Mouse (Mus musculus) heart, adult 2 months (tissue): ENCODE results near the gene Ly6g6c. TPM values are rescaled to one million over a fixed set of nuclear protein-coding genes. Genes with fewer than 3 reads are reported as not detected.
A peak's percentile ranks its signal among the peaks of the same experiment; 100 is the strongest.

Experiments used
- DNase-seq, 2 experiments: peaks; one replicate each; pipeline ENCODE4 v3.0.0; 2021
- H3K27ac ChIP-seq: fragments of 200-600 bp; 2 replicates; pipeline ENCODE4 v1.8.1; 2022
- H3K27me3 ChIP-seq: fragments of 200-500 bp; 2 replicates; pipeline ENCODE4 v1.6.1; 2012; ENCODE audit warnings: mild to moderate bottlenecking, low read length, inconsistent platforms, mixed read lengths; ENCODE audit not compliant: control insufficient read depth, insufficient read depth
- H3K36me3 ChIP-seq: fragments of 200-500 bp; 2 replicates; pipeline ENCODE4 v1.6.1; 2012; ENCODE audit warnings: low read length, inconsistent platforms; ENCODE audit not compliant: control insufficient read depth, insufficient read depth
- H3K4me1 ChIP-seq: fragments of 200-500 bp; 2 replicates; pipeline ENCODE4 v1.6.1; 2011; ENCODE audit warnings: low read length; ENCODE audit not compliant: control insufficient read depth, insufficient read depth
- H3K4me3 ChIP-seq: fragments of 200-600 bp; 2 replicates; pipeline ENCODE4 v1.8.1; 2022
- H3K79me2 ChIP-seq: fragments of 200-500 bp; replicated peaks from 2 replicates; pipeline ENCODE4 v1.6.1; 2012; ENCODE audit warnings: mild to moderate bottlenecking, inconsistent platforms, low read length, moderate library complexity, mixed read lengths; ENCODE audit not compliant: control insufficient read depth, insufficient read depth
- H3K9ac ChIP-seq: fragments of 200-500 bp; 2 replicates; pipeline ENCODE4 v1.6.1; 2012; ENCODE audit warnings: low read depth, mild to moderate bottlenecking, control low read depth, inconsistent platforms, low read length, mixed read lengths
- CTCF ChIP-seq: fragments of 200-600 bp; IDR thresholded peaks from 2 replicates; pipeline ENCODE4 v1.8.1; 2022; ENCODE audit warnings: antibody characterized with exemption, mild to moderate bottlenecking, moderate library complexity
- EP300 ChIP-seq: fragments of 200-500 bp; IDR thresholded peaks from 2 replicates; pipeline ENCODE4 v1.6.1; 2011; ENCODE audit warnings: low read depth, low read length, control low read depth; ENCODE audit not compliant: insufficient read depth
- POLR2A ChIP-seq: fragments of 200-500 bp; IDR thresholded peaks from 2 replicates; pipeline ENCODE4 v1.6.1; 2011; ENCODE audit warnings: mild to moderate bottlenecking, low read depth, low read length, control low read depth; ENCODE audit not compliant: insufficient read depth
- WGBS: fragments of 180-500 bp; shearing (Covaris S2); methylation state at CpG from one replicate; pipeline ENCODE4 v1.1.7; 2018; 5-methylcytosine and 5-hydroxymethylcytosine counted together
- intact Hi-C: fragments of 180-260 bp; cut with DNase I; formaldehyde crosslinking; loops from one replicate; pipeline ENCODE4 v1.15.1; 2025
- polyA plus RNA-seq: library from polyadenylated mRNA; depleted of rRNA; stranded (reverse); fragments of >200 nt; gene quantifications from 2 replicates; pipeline ENCODE4 v1.2.3, GENCODE M21; 2012; rRNA removed
- total RNA-seq, 2 experiments: library from RNA; stranded (reverse); gene quantifications; 2 replicates each; pipeline ENCODE4 v1.2.3; 2021

Gene Ly6g6c
- total and polyA plus RNA-seq, 3 experiments, result 0.34 to 0.64 (median 0.55) TPM

GRCm38 (mm10) chr17:35105740-35106389 lies 40.7 kb downstream of the Ly6g6c start:
- DNase-seq, result no peak
- Histone ChIP-seq H3K9ac (no peak overlapping the region), H3K4me1 (no peaks in the 10 kb centered on the region), H3K4me3 (no peak overlapping the region), H3K36me3 (no peaks in the 10 kb centered on the region), H3K27me3 (no peaks in the 10 kb centered on the region), H3K79me2 (no peaks in the 10 kb centered on the region), H3K27ac (no peak overlapping the region)
- peak; percentile 64 for TF ChIP-seq CTCF
- TF ChIP-seq EP300, result no peak
- no peak for TF ChIP-seq POLR2A
- WGBS, result 31% methylated on average over 13 of the region's 13 CpGs
- intact Hi-C loops, result loop anchor here (1.0 kb wide), 1 partner anchor 85 kb away; no protein-coding TSS in a partner anchor

- intact Hi-C loops, result loop anchor here (1.0 kb wide), 1 partner anchor 85 kb away; no protein-coding TSS in a partner anchor
- H3K9ac ChIP-seq, result no peak overlapping the region
- DNase-seq, result no peak
- H3K4me1 ChIP-seq, result no peaks in the 10 kb centered on the region; the same call in 1 of the 2 replicates
- no peaks in the 10 kb centered on the region for H3K27me3 ChIP-seq
- no peaks in the 10 kb centered on the region for H3K36me3 ChIP-seq
- TF ChIP-seq CTCF (no peak), EP300 (no peak), POLR2A (no peak)
- WGBS, result 64% methylated on average over 3 of the region's 3 CpGs
- H3K27ac ChIP-seq, result no peak overlapping the region
- H3K4me3 ChIP-seq, result no peak overlapping the region
- H3K79me2 ChIP-seq, result no peaks in the 10 kb centered on the region
Observed at GRCm38 (mm10) chr17:35106522-35106921, 41.3 kb downstream of the Ly6g6c start.

- TF ChIP-seq CTCF (no peak), POLR2A (no peak)
- Histone ChIP-seq H3K27me3 (no peaks in the 10 kb centered on the region), H3K4me3 (no peak within 1 kb of the TSS), H3K36me3 (no peaks in the 10 kb centered on the region), H3K9ac (no peak within 1 kb of the TSS), H3K4me1 (peaks cover 2% of the 10 kb centered on the region), H3K27ac (no peak within 1 kb of the TSS), H3K79me2 (no peaks in the 10 kb centered on the region)
- WGBS, result 73% methylated on average over 6 of the region's 6 CpGs
- intact Hi-C loops, result no loop called here
- no peak for DNase-seq
Observed at GRCm38 (mm10) chr17:35108097-35108496, 42.9 kb downstream of the Ly6g6c start, which contains the start of gene Ly6g5c. Gene Ly6g5c (plus strand): TSS chr17:35108279.

GRCm38 (mm10) chr17:35111774-35112173 lies 46.6 kb downstream of the Ly6g6c start:
- intact Hi-C loops, result no loop called here
- 33% methylated on average over 9 of the region's 9 CpGs for WGBS
- Histone ChIP-seq H3K27ac (no peak overlapping the region; the same call in 1 of the 2 replicates), H3K4me1 (peaks cover 2% of the 10 kb centered on the region), H3K4me3 (peak overlapping the region; percentile 12; the same call in 1 of the 2 replicates), H3K9ac (peak overlapping the region; percentile 34; the same call in 1 of the 2 replicates), H3K79me2 (no peaks in the 10 kb centered on the region), H3K27me3 (no peaks in the 10 kb centered on the region), H3K36me3 (no peaks in the 10 kb centered on the region)
- TF ChIP-seq POLR2A (peak; percentile 29; the same call in 1 of the 2 replicates), CTCF (no peak), EP300 (no peak)
- DNase-seq, result no peak

- H3K79me2 ChIP-seq, result peaks cover 2% of the 10 kb centered on the region; the same call in 1 of the 2 replicates
- no peaks in the 10 kb centered on the region for H3K27me3 ChIP-seq
- WGBS, result 85% methylated on average over 8 of the region's 8 CpGs
- H3K4me1 ChIP-seq, result peaks cover 4% of the 10 kb centered on the region
- no peak within 1 kb of the TSS for H3K9ac ChIP-seq
- no peak within 1 kb of the TSS for H3K27ac ChIP-seq
- intact Hi-C loops, result no loop called here
- no peak within 1 kb of the TSS for H3K4me3 ChIP-seq
- no peak for TF ChIP-seq EP300
- TF ChIP-seq CTCF, result peak; percentile 56
- H3K36me3 ChIP-seq, result peaks cover 6% of the 10 kb centered on the region
- no peak for DNase-seq
Observed at GRCm38 (mm10) chr17:35115046-35116019, 50.1 kb downstream of the Ly6g6c start, which contains the start of gene Ly6g5b. Gene Ly6g5b (minus strand): TSS chr17:35115428.

Other genes with a start within 250 kb of the Ly6g6c start
Only the 30 nearest of the 45 such genes appear.
- 10 to 100 TPM; 14.5 TPM for gene Neu1, start 134.1 kb upstream of the Ly6g6c start, total RNA-seq
- 22.0 and 23.6 TPM in 2 replicates for gene Neu1, start 134.1 kb upstream of the Ly6g6c start, polyA plus RNA-seq
- gene Hspa1b, start 106.2 kb upstream of the Ly6g6c start, total RNA-seq, result 10 to 100 TPM in 1 of 2 experiments, 1 to 10 TPM in 1; 2.9 to 11.2 TPM
- 2.0 and 6.3 TPM in 2 replicates for gene Hspa1b, start 106.2 kb upstream of the Ly6g6c start, polyA plus RNA-seq
- gene Gm20481, start 95.5 kb upstream of the Ly6g6c start, total RNA-seq, result not detected
- not detected in 2 replicates for gene Gm20481, start 95.5 kb upstream of the Ly6g6c start, polyA plus RNA-seq
- 1 to 10 TPM; 3.3 to 9.8 TPM for gene Hspa1a, start 93.2 kb upstream of the Ly6g6c start, total RNA-seq
- gene Hspa1a, start 93.2 kb upstream of the Ly6g6c start, polyA plus RNA-seq, result 3.0 and 5.9 TPM in 2 replicates
- gene Hspa1l, start 92.7 kb upstream of the Ly6g6c start, total RNA-seq, result 10 to 100 TPM in 1 of 2 experiments, 1 to 10 TPM in 1; 8.3 to 10.9 TPM
- 3.6 and 6.6 TPM in 2 replicates for gene Hspa1l, start 92.7 kb upstream of the Ly6g6c start, polyA plus RNA-seq
- gene Lsm2, start 83.5 kb upstream of the Ly6g6c start, total RNA-seq, result 10 to 100 TPM; 17.3 to 21.3 TPM
- 50.7 and 58.0 TPM in 2 replicates for gene Lsm2, start 83.5 kb upstream of the Ly6g6c start, polyA plus RNA-seq
- 10 to 100 TPM; 27.0 to 28.5 TPM for gene Vars, start 64.4 kb upstream of the Ly6g6c start, total RNA-seq
- gene Vars, start 64.4 kb upstream of the Ly6g6c start, polyA plus RNA-seq, result 32.7 and 39.2 TPM in 2 replicates
- 10 to 100 TPM; 10.0 to 10.9 TPM for gene Vwa7, start 48.8 kb upstream of the Ly6g6c start, total RNA-seq
- gene Vwa7, start 48.8 kb upstream of the Ly6g6c start, polyA plus RNA-seq, result 7.5 and 10.2 TPM in 2 replicates
- not detected for gene Sapcd1, start 37.4 kb upstream of the Ly6g6c start, total RNA-seq
- 0.20 and 0.67 TPM in 2 replicates for gene Sapcd1, start 37.4 kb upstream of the Ly6g6c start, polyA plus RNA-seq
- gene Msh5, start 18.6 kb upstream of the Ly6g6c start, total RNA-seq, result under 1 TPM; 0.23 to 0.29 TPM
- gene Msh5, start 18.6 kb upstream of the Ly6g6c start, polyA plus RNA-seq, result 1.00 and 1.2 TPM in 2 replicates
- 10 to 100 TPM; 32.5 to 33.1 TPM for gene Clic1, start 15.4 kb upstream of the Ly6g6c start, total RNA-seq
- 44.4 and 51.6 TPM in 2 replicates for gene Clic1, start 15.4 kb upstream of the Ly6g6c start, polyA plus RNA-seq
- gene Ddah2, start 6.4 kb upstream of the Ly6g6c start, total RNA-seq, result 10 to 100 TPM; 20.0 to 20.5 TPM
- 31.4 and 40.8 TPM in 2 replicates for gene Ddah2, start 6.4 kb upstream of the Ly6g6c start, polyA plus RNA-seq
- gene Mpig6b, start 796 bp downstream of the Ly6g6c start, total RNA-seq, result 1 to 10 TPM in 1 of 2 experiments, under 1 TPM in 1; 0.31 to 2.4 TPM
- 0.32 and 1.4 TPM in 2 replicates for gene Mpig6b, start 796 bp downstream of the Ly6g6c start, polyA plus RNA-seq
- gene Ly6g6e, start 11.5 kb downstream of the Ly6g6c start, total RNA-seq, result not detected
- 0.41 TPM in 1 of 2 replicates, not detected in the other for gene Ly6g6e, start 11.5 kb downstream of the Ly6g6c start, polyA plus RNA-seq
- gene Ly6g6d, start 12.7 kb downstream of the Ly6g6c start, total RNA-seq, result under 1 TPM in 1 of 2 experiments, not detected in 1; 0.61 TPM
- 1.3 and 1.6 TPM in 2 replicates for gene Ly6g6d, start 12.7 kb downstream of the Ly6g6c start, polyA plus RNA-seq
- gene Ly6g6f, start 20.2 kb downstream of the Ly6g6c start, total RNA-seq, result not detected
- 0.27 TPM in 1 of 2 replicates, not detected in the other for gene Ly6g6f, start 20.2 kb downstream of the Ly6g6c start, polyA plus RNA-seq
- 10 to 100 TPM; 53.2 to 62.5 TPM for gene Abhd16a, start 23.9 kb downstream of the Ly6g6c start, total RNA-seq
- gene Abhd16a, start 23.9 kb downstream of the Ly6g6c start, polyA plus RNA-seq, result 95.7 and 98.2 TPM in 2 replicates
- not detected for gene Ly6g5c, start 42.9 kb downstream of the Ly6g6c start, total RNA-seq
- gene Ly6g5c, start 42.9 kb downstream of the Ly6g6c start, polyA plus RNA-seq, result not detected in 2 replicates
- gene Ly6g5b, start 50.0 kb downstream of the Ly6g6c start, total RNA-seq, result under 1 TPM in 1 of 2 experiments, not detected in 1; 0.36 TPM
- 0.23 and 0.35 TPM in 2 replicates for gene Ly6g5b, start 50.0 kb downstream of the Ly6g6c start, polyA plus RNA-seq
- 1 to 10 TPM; 6.8 to 8.5 TPM for gene Gpank1, start 56.1 kb downstream of the Ly6g6c start, total RNA-seq
- 9.5 TPM in 2 replicates for gene Gpank1, start 56.1 kb downstream of the Ly6g6c start, polyA plus RNA-seq
- 100 to 1,000 TPM; 149 to 170 TPM for gene Csnk2b, start 56.7 kb downstream of the Ly6g6c start, total RNA-seq
- 297 and 301 TPM in 2 replicates for gene Csnk2b, start 56.7 kb downstream of the Ly6g6c start, polyA plus RNA-seq
- gene D17H6S53E, start 61.0 kb downstream of the Ly6g6c start, total RNA-seq, result 10 to 100 TPM; 30.2 to 31.3 TPM
- gene D17H6S53E, start 61.0 kb downstream of the Ly6g6c start, polyA plus RNA-seq, result 7.7 and 11.8 TPM in 2 replicates
- gene Apom, start 66.7 kb downstream of the Ly6g6c start, total RNA-seq, result not detected
- gene Apom, start 66.7 kb downstream of the Ly6g6c start, polyA plus RNA-seq, result not detected in 2 replicates
- 100 to 1,000 TPM; 216 to 252 TPM for gene Bag6, start 69.8 kb downstream of the Ly6g6c start, total RNA-seq
- 140 and 150 TPM in 2 replicates for gene Bag6, start 69.8 kb downstream of the Ly6g6c start, polyA plus RNA-seq
- 100 to 1,000 TPM; 132 to 139 TPM for gene Prrc2a, start 99.5 kb downstream of the Ly6g6c start, total RNA-seq
- gene Prrc2a, start 99.5 kb downstream of the Ly6g6c start, polyA plus RNA-seq, result 183 and 197 TPM in 2 replicates
- 1 to 10 TPM; 2.9 to 3.9 TPM for gene Aif1, start 110.7 kb downstream of the Ly6g6c start, total RNA-seq
- 1.5 and 2.0 TPM in 2 replicates for gene Aif1, start 110.7 kb downstream of the Ly6g6c start, polyA plus RNA-seq
- gene Lst1, start 123.1 kb downstream of the Ly6g6c start, total RNA-seq, result 1 to 10 TPM; 4.1 to 4.5 TPM
- 7.2 and 11.3 TPM in 2 replicates for gene Lst1, start 123.1 kb downstream of the Ly6g6c start, polyA plus RNA-seq
- 1 to 10 TPM; 1.3 TPM for gene Ltb, start 129.1 kb downstream of the Ly6g6c start, total RNA-seq
- 2.0 and 5.2 TPM in 2 replicates for gene Ltb, start 129.1 kb downstream of the Ly6g6c start, polyA plus RNA-seq
- gene Tnf, start 136.6 kb downstream of the Ly6g6c start, total RNA-seq, result under 1 TPM in 1 of 2 experiments, not detected in 1; 0.34 TPM
- 0.38 and 0.80 TPM in 2 replicates for gene Tnf, start 136.6 kb downstream of the Ly6g6c start, polyA plus RNA-seq
- under 1 TPM in 1 of 2 experiments, not detected in 1; 0.23 TPM for gene Lta, start 140.0 kb downstream of the Ly6g6c start, total RNA-seq
- gene Lta, start 140.0 kb downstream of the Ly6g6c start, polyA plus RNA-seq, result 0.12 TPM in 1 of 2 replicates, not detected in the other